Mouse (Mus musculus) stomach, postnatal 0 days (tissue): ENCODE results near the gene Kif1b.

Source experiments
- CTCF ChIP-seq: IDR thresholded peaks from 2 replicates; pipeline ENCODE4 v1.5.1; 2016; ENCODE audit warnings: antibody characterized with exemption, low read depth, mild to moderate bottlenecking, moderate library complexity
- EP300 ChIP-seq: optimal IDR thresholded peaks from 2 replicates; pipeline ENCODE3; 2016; ENCODE audit warnings: antibody characterized with exemption

GRCm38 (mm10) chr4:149178328-149178727, 129.2 kb downstream of the Kif1b start:
- TF ChIP-seq EP300 (no peak), CTCF (no peak)
